Mouse (Mus musculus): ENCODE results near the gene Ccnq. TPM values are rescaled to one million over a fixed set of nuclear protein-coding genes. Genes with fewer than 3 reads are reported as not detected.

Gene Ccnq
- polyA plus RNA-seq, 2 experiments = 18.3 to 19.8 TPM

DNA sequence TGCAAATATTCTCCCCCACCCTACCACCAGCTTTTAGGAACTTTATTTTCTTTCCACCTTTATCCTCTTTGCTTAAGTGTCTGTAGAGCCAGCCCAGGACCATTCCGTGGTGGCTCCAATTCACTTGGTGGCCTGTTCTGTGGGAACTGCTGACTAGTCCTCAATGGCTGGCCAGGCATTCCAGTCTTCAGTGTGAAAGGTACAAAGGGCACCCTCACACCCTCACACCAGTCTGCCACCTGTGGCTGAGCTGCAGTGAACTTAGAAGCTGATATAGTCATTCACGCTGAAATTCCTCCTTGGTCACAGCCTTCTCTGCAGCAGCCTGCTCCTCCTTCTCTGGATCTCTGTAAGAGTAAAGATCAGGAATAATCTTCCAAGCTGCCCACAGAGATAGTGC is 42.9 kb downstream of the Ccnq start:
- Histone ChIP-seq H3K9ac (replicated peaks) (no peak overlapping the region), H3K36me3 (replicated peaks; ENCODE audit: control insufficient read depth, insufficient read depth, low read depth) (no peaks in the 10 kb centered on the region), H3K27me3 (ENCODE audit: control insufficient read depth, insufficient read depth, low read length) (no peaks in the 10 kb centered on the region), H3K4me2 (ENCODE audit: low read depth) (no peak overlapping the region), H3K4me1 (replicated peaks; ENCODE audit: control insufficient read depth in 2 of 2, insufficient read depth in 2 of 2, low read length in 1 of 2) (no peaks in the 10 kb centered on the region), H3K9me3 (ENCODE audit: control insufficient read depth, low read length) (no peaks in the 10 kb centered on the region), H3K4me3 (ENCODE audit: insufficient read depth in 1 of 2, low read depth in 2 of 2, low read length in 2 of 2) (no peak overlapping the region), H3K27ac (no peak overlapping the region)
- no peak for DNase-seq (ENCODE audit: low read depth in 3 of 3, low spot score in 3 of 3)
- no peak for ATAC-seq (ENCODE audit: insufficient read depth)
- no peak for TF ChIP-seq EP300 (IDR thresholded peaks at IDR 0.05; ENCODE audit: low read depth)
- TF ChIP-seq CTCF (IDR thresholded peaks at IDR 0.05; ENCODE audit: low read depth) = no peak
- WGBS (ENCODE audit: insufficient replicate concordance) = 55% methylated on average over 2 of the region's 2 CpGs

DNA sequence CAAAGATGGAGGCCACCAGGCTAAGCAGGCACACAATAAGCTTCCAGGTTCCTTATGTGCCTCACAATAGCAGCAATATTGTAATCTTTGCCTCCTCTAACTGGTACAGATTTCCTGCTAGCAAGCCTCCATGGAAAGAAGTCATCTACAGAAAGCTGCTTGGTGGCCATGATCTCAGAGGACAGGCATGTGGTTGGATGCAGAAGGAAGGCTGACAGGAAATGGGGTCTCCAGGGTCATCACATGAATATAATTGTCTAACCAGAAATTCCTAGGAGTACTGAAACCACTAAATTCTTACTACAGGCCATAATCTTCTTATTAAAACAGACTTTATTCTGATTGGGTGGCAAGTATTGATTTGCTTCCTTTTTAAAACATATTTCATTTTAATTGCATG is 45.5 kb downstream of the Ccnq start:
- DNase-seq (ENCODE audit: low read depth in 3 of 3, low spot score in 3 of 3) = no peak
- no peaks in the 10 kb centered on the region for H3K27me3 ChIP-seq (ENCODE audit: control insufficient read depth, insufficient read depth, low read length)

DNA sequence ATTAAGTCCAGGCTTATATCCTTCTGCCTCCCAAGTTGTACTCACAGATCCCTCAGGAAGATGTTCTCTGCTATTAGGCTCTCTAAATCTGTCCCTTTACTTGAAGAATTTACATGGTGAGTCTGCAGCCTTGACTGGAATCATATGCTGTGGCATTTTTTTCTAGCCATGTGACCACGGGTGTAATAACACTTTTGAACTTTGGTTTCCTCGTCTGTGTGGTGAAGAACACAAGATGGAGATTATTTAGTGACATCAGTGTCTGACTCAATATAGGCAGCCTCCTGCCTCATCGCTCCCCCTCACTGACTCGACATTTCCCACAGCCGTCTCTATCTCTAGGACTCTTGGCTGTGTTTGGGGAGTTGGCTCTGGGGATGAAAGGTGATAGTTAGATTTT is 48.4 kb downstream of the Ccnq start:
- no peaks in the 10 kb centered on the region for H3K4me1 ChIP-seq (replicated peaks; ENCODE audit: control insufficient read depth in 2 of 2, insufficient read depth in 2 of 2, low read length in 1 of 2)
- no peak for ATAC-seq (ENCODE audit: insufficient read depth)
- 52% methylated on average over 5 of the region's 5 CpGs for WGBS (ENCODE audit: insufficient replicate concordance)
- H3K4me2 ChIP-seq (ENCODE audit: low read depth) = no peak overlapping the region
- no peak overlapping the region for H3K4me3 ChIP-seq (ENCODE audit: insufficient read depth in 1 of 2, low read depth in 2 of 2, low read length in 2 of 2)
- H3K27me3 ChIP-seq (ENCODE audit: control insufficient read depth, insufficient read depth, low read length) = no peaks in the 10 kb centered on the region
- no peak for DNase-seq (ENCODE audit: low read depth in 3 of 3, low spot score in 3 of 3)
- no peak for TF ChIP-seq EP300 (IDR thresholded peaks at IDR 0.05; ENCODE audit: low read depth)
- TF ChIP-seq CTCF (IDR thresholded peaks at IDR 0.05; ENCODE audit: low read depth) = no peak
- no peak overlapping the region for H3K27ac ChIP-seq
- no peak overlapping the region for H3K9ac ChIP-seq (replicated peaks)
- H3K36me3 ChIP-seq (replicated peaks; ENCODE audit: control insufficient read depth, insufficient read depth, low read depth) = no peaks in the 10 kb centered on the region
- no peaks in the 10 kb centered on the region for H3K9me3 ChIP-seq (ENCODE audit: control insufficient read depth, low read length)

More for the DNA sequence above, 45.5 kb downstream of the Ccnq start:
- no peak overlapping the region for H3K4me3 ChIP-seq (ENCODE audit: insufficient read depth in 1 of 2, low read depth in 2 of 2, low read length in 2 of 2)
- no peaks in the 10 kb centered on the region for H3K36me3 ChIP-seq (replicated peaks; ENCODE audit: control insufficient read depth, insufficient read depth, low read depth)
- no peaks in the 10 kb centered on the region for H3K4me1 ChIP-seq (replicated peaks; ENCODE audit: control insufficient read depth in 2 of 2, insufficient read depth in 2 of 2, low read length in 1 of 2)
- TF ChIP-seq CTCF (IDR thresholded peaks at IDR 0.05; ENCODE audit: low read depth) (no peak), EP300 (IDR thresholded peaks at IDR 0.05; ENCODE audit: low read depth) (no peak)
- no peak overlapping the region for H3K9ac ChIP-seq (replicated peaks)
- ATAC-seq (ENCODE audit: insufficient read depth) = no peak
- no peak overlapping the region for H3K27ac ChIP-seq
- H3K9me3 ChIP-seq (ENCODE audit: control insufficient read depth, low read length) = no peaks in the 10 kb centered on the region
- H3K4me2 ChIP-seq (ENCODE audit: low read depth) = no peak overlapping the region

DNA sequence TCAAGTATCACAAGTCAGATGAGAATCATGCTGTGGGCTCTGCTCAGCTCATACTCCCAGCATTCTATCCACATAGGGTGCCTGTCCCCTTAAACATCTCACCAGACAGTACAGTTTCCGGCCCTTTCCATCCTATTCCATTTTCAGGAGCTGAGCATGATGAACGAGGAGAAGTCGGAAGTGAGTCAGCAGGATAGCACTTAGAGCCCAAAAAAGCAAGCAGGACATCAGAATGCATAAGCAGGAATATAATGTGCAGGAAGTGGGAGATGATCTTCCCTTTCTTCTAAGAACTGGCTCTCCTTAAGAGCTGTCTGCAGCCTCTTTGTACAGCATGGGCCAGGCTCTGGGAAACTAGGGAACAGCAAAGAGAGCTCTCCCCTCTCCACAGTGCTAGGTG is 49.2 kb downstream of the Ccnq start:
- Histone ChIP-seq H3K4me3 (ENCODE audit: insufficient read depth in 1 of 2, low read depth in 2 of 2, low read length in 2 of 2) (no peak overlapping the region), H3K4me2 (ENCODE audit: low read depth) (no peak overlapping the region), H3K27ac (no peak overlapping the region), H3K9ac (replicated peaks) (no peak overlapping the region), H3K4me1 (replicated peaks; ENCODE audit: control insufficient read depth in 2 of 2, insufficient read depth in 2 of 2, low read length in 1 of 2) (no peaks in the 10 kb centered on the region), H3K36me3 (replicated peaks; ENCODE audit: control insufficient read depth, insufficient read depth, low read depth) (no peaks in the 10 kb centered on the region), H3K9me3 (ENCODE audit: control insufficient read depth, low read length) (no peaks in the 10 kb centered on the region), H3K27me3 (ENCODE audit: control insufficient read depth, insufficient read depth, low read length) (no peaks in the 10 kb centered on the region)
- WGBS (ENCODE audit: insufficient replicate concordance) = 38% methylated on average over 3 of the region's 3 CpGs
- ATAC-seq (ENCODE audit: insufficient read depth) (no peak), DNase-seq (ENCODE audit: low read depth in 3 of 3, low spot score in 3 of 3) (no peak)
- TF ChIP-seq EP300 (IDR thresholded peaks at IDR 0.05; ENCODE audit: low read depth) = no peak
- no peak for TF ChIP-seq CTCF (IDR thresholded peaks at IDR 0.05; ENCODE audit: low read depth)

Small RNAs within 50 kb of the gene (microRNA-seq; reads per million reads assigned to microRNA genes)
- gene Gm23840 = not detected

Other genes starting within 250 kb of the Ccnq start
- 0.18 and 0.28 TPM in 2 replicates for gene Sebox, start 248.3 kb downstream of the Ccnq start, polyA plus RNA-seq (2012; rRNA removed)
- gene Sebox, start 248.3 kb downstream of the Ccnq start, polyA plus RNA-seq (2014; fragmentation: Nextera tagmentation; extraction: Ambion mirVana) = 0.35 and 0.39 TPM in 2 replicates
- 10.6 and 14.5 TPM in 2 replicates for gene Tmem199, start 239.6 kb downstream of the Ccnq start, polyA plus RNA-seq (2012; rRNA removed)
- gene Tmem199, start 239.6 kb downstream of the Ccnq start, polyA plus RNA-seq (2014; fragmentation: Nextera tagmentation; extraction: Ambion mirVana) = 20.6 and 22.1 TPM in 2 replicates
- 24.1 and 28.2 TPM in 2 replicates for gene Poldip2, start 239.5 kb downstream of the Ccnq start, polyA plus RNA-seq (2012; rRNA removed)
- gene Poldip2, start 239.5 kb downstream of the Ccnq start, polyA plus RNA-seq (2014; fragmentation: Nextera tagmentation; extraction: Ambion mirVana) = 55.6 and 57.2 TPM in 2 replicates
- 6.3 and 6.7 TPM in 2 replicates for gene Tnfaip1, start 215.4 kb downstream of the Ccnq start, polyA plus RNA-seq (2012; rRNA removed)
- 12.6 and 13.2 TPM in 2 replicates for gene Tnfaip1, start 215.4 kb downstream of the Ccnq start, polyA plus RNA-seq (2014; fragmentation: Nextera tagmentation; extraction: Ambion mirVana)
- 29.2 and 41.7 TPM in 2 replicates for gene Ift20, start 215.4 kb downstream of the Ccnq start, polyA plus RNA-seq (2012; rRNA removed)
- 73.9 and 77.8 TPM in 2 replicates for gene Ift20, start 215.4 kb downstream of the Ccnq start, polyA plus RNA-seq (2014; fragmentation: Nextera tagmentation; extraction: Ambion mirVana)
- 34.2 and 42.3 TPM in 2 replicates for gene Tmem97, start 201.0 kb downstream of the Ccnq start, polyA plus RNA-seq (2012; rRNA removed)
- 99.5 and 116 TPM in 2 replicates for gene Tmem97, start 201.0 kb downstream of the Ccnq start, polyA plus RNA-seq (2014; fragmentation: Nextera tagmentation; extraction: Ambion mirVana)
- gene Nlk, start 54.4 kb downstream of the Ccnq start, polyA plus RNA-seq (2012; rRNA removed) = 4.4 and 4.7 TPM in 2 replicates
- gene Nlk, start 54.4 kb downstream of the Ccnq start, polyA plus RNA-seq (2014; fragmentation: Nextera tagmentation; extraction: Ambion mirVana) = 3.2 and 5.3 TPM in 2 replicates
- 3.8 and 12.4 TPM in 2 replicates for gene Lyrm9, start 74.9 kb upstream of the Ccnq start, polyA plus RNA-seq (2012; rRNA removed)
- 18.1 and 20.4 TPM in 2 replicates for gene Lyrm9, start 74.9 kb upstream of the Ccnq start, polyA plus RNA-seq (2014; fragmentation: Nextera tagmentation; extraction: Ambion mirVana)
- gene Nos2, start 169.1 kb upstream of the Ccnq start, polyA plus RNA-seq (2012; rRNA removed) = 0.02 TPM in 2 replicates
- gene Nos2, start 169.1 kb upstream of the Ccnq start, polyA plus RNA-seq (2014; fragmentation: Nextera tagmentation; extraction: Ambion mirVana) = 0.04 TPM in 1 of 2 replicates, not detected in the other
- 58.5 and 70.8 TPM in 2 replicates for gene Lgals9, start 233.2 kb upstream of the Ccnq start, polyA plus RNA-seq (2012; rRNA removed)
- gene Lgals9, start 233.2 kb upstream of the Ccnq start, polyA plus RNA-seq (2014; fragmentation: Nextera tagmentation; extraction: Ambion mirVana) = 93.6 and 94.6 TPM in 2 replicates